Mouse (Mus musculus) testis, adult 2 months (tissue): ENCODE results near the gene Bid. TPM values are rescaled to one million over a fixed set of nuclear protein-coding genes. Genes with fewer than 3 reads are reported as not detected.

Source experiments
- H3K27ac ChIP-seq: fragments of 200-500 bp; 2 replicates; pipeline ENCODE4 v1.5.1; 2012; ENCODE audit warnings: low read depth, low read length; ENCODE audit not compliant: control insufficient read depth, insufficient read depth
- H3K27me3 ChIP-seq: fragments of 200-500 bp; 2 replicates; pipeline ENCODE4 v1.6.1; 2012; ENCODE audit warnings: mild to moderate bottlenecking, low read length, moderate library complexity; ENCODE audit not compliant: control insufficient read depth, insufficient read depth
- H3K36me3 ChIP-seq: fragments of 200-500 bp; 2 replicates; pipeline ENCODE4 v1.6.1; 2012; ENCODE audit warnings: mild to moderate bottlenecking, low read length; ENCODE audit not compliant: control insufficient read depth, insufficient read depth
- H3K4me1 ChIP-seq: fragments of 200-500 bp; 2 replicates; pipeline ENCODE4 v1.6.1; 2012; ENCODE audit warnings: low read length; ENCODE audit not compliant: control insufficient read depth, insufficient read depth
- H3K4me3 ChIP-seq: fragments of 200-500 bp; 2 replicates; pipeline ENCODE4 v1.5.1; 2012; ENCODE audit warnings: low read depth, mild to moderate bottlenecking, low read length, moderate library complexity, mixed read lengths; ENCODE audit not compliant: control insufficient read depth
- CTCF ChIP-seq: fragments of 200-500 bp; IDR thresholded peaks from 2 replicates; pipeline ENCODE4 v1.5.1; 2012; ENCODE audit warnings: low read depth, mild to moderate bottlenecking, inconsistent platforms, low read length, moderate library complexity; ENCODE audit not compliant: control insufficient read depth, insufficient read depth, insufficient replicate concordance
- POLR2A ChIP-seq: fragments of 200-500 bp; IDR thresholded peaks from 2 replicates; pipeline ENCODE4 v1.6.1; 2012; ENCODE audit warnings: low read depth, mild to moderate bottlenecking, inconsistent platforms, low read length, moderate library complexity; ENCODE audit not compliant: control insufficient read depth
- polyA plus RNA-seq: library from polyadenylated mRNA; depleted of rRNA; stranded (reverse); fragments of >200 nt; gene quantifications from 2 replicates; pipeline ENCODE4 v1.2.3, GENCODE M21; 2012

Bid gene
- polyA plus RNA-seq, 1 experiment = 2.6 TPM

DNA sequence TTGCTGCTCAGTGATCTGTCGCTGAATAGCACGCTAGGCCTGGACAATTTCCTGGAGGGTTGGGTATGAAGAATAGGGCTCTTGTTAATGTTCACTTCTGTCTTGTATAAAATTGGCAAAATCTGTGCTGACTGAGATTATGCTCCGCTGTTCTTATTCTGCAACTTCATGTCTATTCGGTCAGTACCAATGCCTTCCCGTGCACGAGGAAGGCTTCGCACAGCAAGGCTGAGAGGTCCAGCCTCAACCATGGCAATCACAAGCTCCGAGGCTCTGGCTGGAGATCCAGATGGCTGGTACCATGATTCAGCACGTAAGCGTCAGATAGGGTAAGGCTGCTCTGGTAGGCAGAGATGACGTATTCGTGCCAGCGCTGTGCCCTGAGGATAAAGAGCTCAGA lies 24.9 kb upstream of the Bid start:
- no peaks in the 10 kb centered on the region for H3K27me3 ChIP-seq
- TF ChIP-seq POLR2A (no peak), CTCF (no peak)
- no peaks in the 10 kb centered on the region for H3K4me1 ChIP-seq
- H3K27ac ChIP-seq = no peak overlapping the region
- no peaks in the 10 kb centered on the region for H3K36me3 ChIP-seq
- H3K4me3 ChIP-seq = no peak overlapping the region

DNA sequence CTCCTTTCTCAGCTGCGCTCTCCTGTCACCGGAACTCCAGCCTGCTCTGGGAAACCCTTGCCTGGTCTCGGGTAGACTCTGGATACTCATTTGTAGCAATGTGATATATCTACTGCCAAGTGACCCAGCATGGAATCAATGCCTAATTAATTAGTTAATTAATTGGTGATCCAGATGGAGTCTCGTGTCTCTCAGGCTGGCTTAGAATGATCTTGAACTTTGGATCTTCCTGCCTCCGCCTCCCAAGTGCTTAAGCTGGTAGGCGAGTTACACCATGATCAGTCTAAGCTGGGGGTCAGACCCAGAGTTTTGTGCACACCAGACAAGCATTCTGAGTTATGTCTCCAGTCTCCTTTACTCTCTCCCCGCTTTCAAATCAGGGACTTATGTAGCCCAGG lies 24.4 kb upstream of the Bid start:
- no peaks in the 10 kb centered on the region for H3K4me1 ChIP-seq
- no peaks in the 10 kb centered on the region for H3K27me3 ChIP-seq
- no peak overlapping the region for H3K4me3 ChIP-seq
- TF ChIP-seq CTCF (no peak), POLR2A (no peak)
- no peak overlapping the region for H3K27ac ChIP-seq
- no peaks in the 10 kb centered on the region for H3K36me3 ChIP-seq

DNA sequence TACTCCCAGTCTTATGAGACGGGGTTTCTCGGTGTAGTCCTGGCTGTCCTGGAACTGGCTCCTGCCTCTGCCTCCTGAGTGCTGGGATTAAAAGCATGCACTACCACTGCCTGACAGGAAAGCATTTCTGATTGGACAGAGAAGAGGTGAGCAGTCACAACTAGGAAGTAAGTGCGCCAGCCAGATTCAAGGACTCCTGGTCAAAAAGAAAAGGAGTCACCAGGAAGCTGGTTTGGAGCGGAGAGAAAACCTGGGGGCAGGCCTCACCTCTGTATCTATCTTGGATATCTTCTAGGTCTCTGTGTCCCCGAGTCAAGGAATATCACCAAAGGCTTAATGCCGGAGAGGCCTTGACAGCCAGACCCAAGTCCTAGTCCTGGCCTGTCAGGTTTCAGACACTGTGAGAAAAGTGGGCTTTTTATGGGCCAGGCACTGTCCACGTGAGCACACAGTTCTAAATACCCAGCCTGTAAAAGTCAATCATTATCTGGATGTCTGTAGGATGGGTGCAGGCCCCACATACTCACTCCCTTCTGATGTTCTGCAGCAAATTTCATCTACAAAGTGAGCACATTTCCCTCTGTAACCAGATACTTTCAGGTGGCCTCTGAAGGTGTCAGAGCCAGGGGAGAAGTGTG lies 23.9 kb upstream of the Bid start:
- H3K27ac ChIP-seq = no peak overlapping the region
- no peaks in the 10 kb centered on the region for H3K4me1 ChIP-seq
- H3K27me3 ChIP-seq = no peaks in the 10 kb centered on the region
- no peaks in the 10 kb centered on the region for H3K36me3 ChIP-seq
- TF ChIP-seq CTCF = no peak
- TF ChIP-seq POLR2A = no peak
- no peak overlapping the region for H3K4me3 ChIP-seq

DNA sequence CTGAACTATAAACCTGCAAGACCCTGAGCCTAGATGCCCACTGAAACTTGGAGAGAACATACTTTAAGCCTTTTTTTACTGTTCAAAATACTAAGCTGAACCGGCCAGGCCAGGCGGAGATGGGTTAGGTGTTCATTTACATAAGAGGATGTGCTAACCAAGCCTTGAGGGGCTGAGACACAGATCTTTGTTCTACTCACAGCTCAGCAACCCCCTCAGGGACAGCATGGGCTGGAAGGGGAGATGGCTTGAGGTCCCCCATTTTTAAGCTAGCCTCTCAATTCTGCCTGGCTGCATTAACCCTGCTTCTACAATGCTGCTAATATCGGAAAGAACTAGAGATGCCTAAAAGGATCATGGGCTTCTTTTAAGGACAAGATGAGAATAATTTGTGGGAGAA lies 23.1 kb upstream of the Bid start:
- H3K27ac ChIP-seq = no peak overlapping the region
- no peaks in the 10 kb centered on the region for H3K4me1 ChIP-seq
- H3K4me3 ChIP-seq = no peak overlapping the region
- no peaks in the 10 kb centered on the region for H3K36me3 ChIP-seq
- no peaks in the 10 kb centered on the region for H3K27me3 ChIP-seq
- TF ChIP-seq POLR2A (no peak), CTCF (no peak)

DNA sequence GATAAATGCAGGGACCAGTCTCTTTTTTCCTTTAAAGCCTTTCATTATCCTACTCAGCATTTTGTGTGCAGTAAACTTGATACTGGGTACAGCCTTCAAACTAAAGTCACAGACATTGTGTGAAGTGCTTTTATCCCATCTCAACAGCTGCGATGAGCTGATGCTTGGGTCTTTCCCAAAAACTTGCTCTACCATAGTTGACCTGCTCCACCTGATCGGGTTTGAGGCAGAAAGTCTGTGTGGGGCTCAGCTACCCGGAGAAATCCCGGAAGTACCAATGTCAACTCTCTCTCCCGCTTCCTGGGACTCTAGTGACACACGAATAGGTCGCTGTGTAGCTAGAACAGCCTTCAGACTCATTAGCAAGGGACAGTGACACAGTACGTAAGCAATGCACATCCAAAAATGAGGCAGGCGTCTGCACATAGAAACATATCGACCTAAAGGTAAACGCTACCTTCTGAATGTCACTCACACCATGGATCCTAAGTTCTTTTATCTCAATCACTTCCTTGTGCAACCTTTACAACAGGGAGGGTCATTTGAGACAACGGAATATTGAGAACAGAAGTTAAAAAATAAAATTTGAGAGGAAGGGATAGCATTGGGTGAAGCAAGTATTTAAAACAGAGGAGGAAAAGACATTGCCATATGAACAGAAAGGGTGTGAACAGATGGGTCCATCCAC lies 22.3 kb upstream of the Bid start:
- peak overlapping the region; percentile 33 for H3K4me3 ChIP-seq
- no peak overlapping the region for H3K27ac ChIP-seq
- no peak for TF ChIP-seq POLR2A
- no peak for TF ChIP-seq CTCF
- H3K4me1 ChIP-seq = no peaks in the 10 kb centered on the region
- no peaks in the 10 kb centered on the region for H3K27me3 ChIP-seq
- H3K36me3 ChIP-seq = no peaks in the 10 kb centered on the region

DNA sequence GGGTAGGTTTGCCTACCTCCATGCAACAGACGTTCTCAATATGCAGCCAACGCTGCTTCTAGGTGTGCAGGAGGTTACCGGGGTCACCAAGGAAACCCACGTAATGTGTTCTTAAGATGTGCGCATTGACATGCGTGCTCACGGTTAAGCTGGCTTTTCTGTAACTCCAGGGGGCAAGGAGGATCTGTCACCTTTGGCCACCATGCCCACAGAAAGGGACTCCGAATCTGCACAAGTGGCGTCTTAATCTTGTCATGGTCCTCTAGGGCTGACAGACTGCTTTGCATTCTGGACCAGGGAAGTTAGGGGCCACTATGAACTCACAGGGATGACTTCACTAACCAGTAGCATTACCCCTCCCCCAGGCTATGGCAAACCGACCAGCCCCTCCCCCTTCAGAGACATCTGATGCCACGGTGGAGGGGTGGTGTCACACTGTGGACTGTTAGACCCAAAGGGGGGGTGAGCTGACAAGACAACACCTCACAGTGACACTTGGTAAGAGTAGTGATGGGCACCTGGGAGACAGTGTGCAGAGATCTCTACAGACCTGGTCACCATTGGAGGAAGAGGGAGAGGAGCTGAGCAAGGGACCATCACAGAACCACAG lies 21.5 kb upstream of the Bid start:
- no peak overlapping the region for H3K27ac ChIP-seq
- TF ChIP-seq POLR2A (no peak), CTCF (no peak)
- H3K27me3 ChIP-seq = no peaks in the 10 kb centered on the region
- H3K36me3 ChIP-seq = no peaks in the 10 kb centered on the region
- no peaks in the 10 kb centered on the region for H3K4me1 ChIP-seq
- H3K4me3 ChIP-seq = peak overlapping the region; percentile 44

DNA sequence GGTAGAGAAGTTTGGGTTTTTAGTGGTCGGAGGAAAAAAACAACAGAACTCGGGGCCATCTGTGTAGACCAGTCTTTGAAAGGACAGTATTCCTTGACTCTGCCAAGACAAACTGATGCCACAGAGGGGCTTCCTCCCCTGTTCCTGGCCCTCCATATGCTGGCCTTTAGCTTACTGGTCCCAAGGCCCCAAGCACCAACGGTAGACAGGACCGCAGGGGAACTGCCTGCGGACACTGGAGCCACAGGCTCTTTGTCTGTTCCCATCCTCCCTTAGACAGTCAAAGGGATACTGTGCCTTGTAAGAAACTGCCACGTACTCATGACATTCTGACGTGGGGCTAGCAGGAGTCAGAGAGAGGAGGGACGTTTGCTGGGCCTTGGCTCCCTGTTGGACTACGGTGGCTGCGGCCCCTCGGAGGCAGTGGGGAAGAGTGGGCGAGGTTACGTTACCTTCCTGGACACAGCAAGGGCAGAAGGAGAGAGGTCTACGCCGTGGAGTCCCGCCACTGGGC lies 20.5 kb upstream of the Bid start:
- Histone ChIP-seq H3K4me1 (no peaks in the 10 kb centered on the region), H3K36me3 (no peaks in the 10 kb centered on the region), H3K4me3 (peak overlapping the region; percentile 11), H3K27ac (no peak overlapping the region), H3K27me3 (no peaks in the 10 kb centered on the region)
- TF ChIP-seq CTCF (no peak), POLR2A (no peak)
